Mouse (Mus musculus) right cerebral cortex, postnatal 4 days (tissue): Measurements from ENCODE around the gene Afap1.

ENCODE experiments used
- DNase-seq: peaks from one replicate; pipeline ENCODE4 v3.0.0-alpha.2; 2022

The Afap1 gene

GRCm38 (mm10) chr5:35980542-35980941 lies 87.4 kb downstream of the Afap1 start:
- no peak for DNase-seq

GRCm38 (mm10) chr5:35981341-35981740 lies 88.2 kb downstream of the Afap1 start:
- DNase-seq = no peak

DNA sequence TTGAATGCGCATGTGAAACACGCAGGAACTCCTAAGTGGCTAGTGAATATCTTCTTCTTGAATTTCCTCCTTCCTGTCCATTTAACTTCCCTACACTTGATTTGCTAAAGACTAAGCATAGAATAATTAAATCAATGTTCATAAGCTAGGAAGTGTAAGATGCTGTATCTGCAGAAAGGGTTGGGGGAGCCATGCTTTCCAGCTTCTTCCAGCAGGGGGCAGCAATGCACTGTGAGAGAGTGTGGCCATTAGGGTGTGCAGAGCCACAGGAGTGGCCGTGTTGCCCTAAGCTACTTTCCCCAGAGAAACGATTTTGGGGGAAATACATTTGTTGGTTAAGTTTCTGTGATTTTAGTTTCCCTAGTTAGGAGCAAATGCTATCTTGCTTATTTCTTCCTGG lies 88.9 kb downstream of the Afap1 start:
- peak; percentile 94 for DNase-seq

- DNase-seq = no peak
Measured at GRCm38 (mm10) chr5:35985611-35986010, 92.5 kb downstream of the Afap1 start.

DNA sequence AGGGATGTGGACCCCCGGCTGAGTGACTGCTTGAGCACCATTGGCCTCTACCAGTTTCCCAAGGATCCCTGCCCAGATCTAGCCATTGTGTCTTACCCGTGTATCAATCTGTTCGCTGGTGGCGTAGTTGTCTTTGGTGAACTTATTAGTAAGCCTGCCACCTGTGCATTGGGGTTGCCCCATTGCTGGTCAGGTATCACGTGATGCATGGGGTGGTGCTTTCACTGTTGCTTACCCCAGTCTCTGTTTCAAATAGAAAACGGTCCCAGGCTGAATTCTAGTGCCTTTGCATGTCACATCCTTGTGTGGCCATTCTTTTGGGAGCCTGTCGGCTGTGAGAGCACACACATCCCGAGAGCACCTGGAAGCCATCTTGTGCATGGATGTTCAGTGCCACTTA lies 95.0 kb downstream of the Afap1 start:
- no peak for DNase-seq

DNA sequence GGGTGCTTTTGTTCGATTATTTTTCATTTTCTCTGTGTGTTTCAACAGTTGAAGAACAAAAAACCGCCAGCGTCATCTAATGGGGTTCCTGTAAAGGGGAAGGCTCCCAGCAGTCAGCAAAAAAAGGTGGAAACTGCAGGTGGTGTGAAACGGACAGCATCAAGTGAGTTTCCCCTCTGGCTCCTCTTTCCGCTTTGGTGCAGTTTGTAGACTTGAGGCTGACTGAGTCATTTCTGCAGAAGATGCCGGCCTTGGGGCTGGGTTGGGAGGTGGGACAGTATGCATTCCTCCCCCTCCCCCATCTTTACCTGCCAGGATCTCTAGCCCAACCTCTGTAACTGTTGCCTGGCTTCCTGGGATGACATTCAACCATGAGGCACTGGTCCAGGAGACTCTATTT lies 96.4 kb downstream of the Afap1 start:
- DNase-seq = no peak

DNA sequence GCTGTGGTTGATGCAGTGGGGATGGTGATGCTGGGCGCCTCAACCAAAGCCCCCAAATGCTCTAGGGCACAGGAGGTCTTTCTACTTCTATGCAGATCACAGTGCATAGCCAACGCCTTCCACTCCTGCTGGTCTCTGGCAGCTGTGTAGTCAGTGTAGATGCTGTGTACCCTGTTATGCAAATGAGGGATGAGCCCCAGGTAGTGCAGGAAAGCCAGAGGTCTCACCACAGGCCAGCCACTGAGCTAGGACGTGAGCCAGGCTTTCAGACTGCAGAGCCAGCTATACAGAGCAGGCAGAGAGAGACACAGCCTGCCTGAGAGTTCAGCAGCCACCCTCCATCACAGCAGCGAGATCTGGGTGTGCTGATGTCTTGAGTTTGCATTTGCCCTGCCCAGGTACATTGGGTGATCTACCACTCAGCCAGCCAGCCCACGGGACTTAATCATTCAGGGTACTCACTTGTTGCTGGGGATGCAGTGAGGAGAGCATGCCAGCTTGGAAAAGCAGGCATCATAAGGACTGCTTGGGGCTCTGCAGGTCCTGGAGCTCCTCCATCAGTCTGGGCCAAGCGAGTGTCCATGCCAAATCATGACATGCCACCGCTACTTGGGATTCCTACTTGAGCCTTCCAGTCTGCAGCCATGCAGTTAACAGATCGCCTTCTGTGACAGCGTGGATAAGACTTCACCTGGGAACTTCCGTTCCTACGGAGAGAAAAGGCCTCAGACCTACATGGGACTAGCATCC lies 97.0 kb downstream of the Afap1 start:
- DNase-seq = no peak

DNA sequence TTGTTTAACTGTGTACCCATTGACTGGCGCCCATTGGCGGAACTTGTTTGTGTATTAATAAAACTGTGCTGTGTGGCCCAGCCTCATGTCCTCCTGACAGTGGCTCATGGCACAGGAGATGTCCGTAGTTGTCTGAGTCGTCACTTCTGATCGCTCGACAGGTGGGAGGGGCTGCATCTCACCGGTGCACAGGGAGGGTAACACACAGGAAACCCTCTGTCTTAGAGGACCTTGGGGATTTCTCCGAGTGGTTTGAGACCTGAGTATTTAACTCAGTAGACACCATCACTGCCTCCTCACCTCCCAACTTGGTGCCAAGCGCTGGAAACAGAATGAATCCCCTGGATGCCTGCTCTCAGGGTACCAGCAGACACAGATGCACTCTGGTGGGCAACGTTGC lies 110.7 kb downstream of the Afap1 start:
- no peak for DNase-seq

GRCm38 (mm10) chr5:36006106-36006505 lies 113.0 kb downstream of the Afap1 start:
- no peak for DNase-seq

DNA sequence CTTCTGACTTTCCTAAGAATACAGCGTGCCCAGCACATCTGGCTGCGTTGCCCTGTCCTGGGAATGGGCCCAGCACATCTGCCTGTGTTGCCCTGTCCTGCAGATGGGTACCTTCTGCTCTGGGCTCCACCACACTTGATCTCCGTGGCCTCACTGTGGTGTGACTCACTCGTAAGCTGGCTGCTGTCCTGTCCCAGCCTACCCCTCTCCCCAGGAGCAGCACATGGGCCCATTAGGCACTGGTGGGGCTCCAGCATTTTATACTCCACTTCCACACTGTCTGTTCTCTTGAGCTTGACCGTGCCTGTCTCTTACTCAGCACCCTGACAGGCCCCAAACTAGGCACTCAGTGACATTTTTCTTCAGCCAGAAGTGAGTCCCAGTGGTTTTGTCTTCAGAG lies 113.5 kb downstream of the Afap1 start:
- DNase-seq = no peak

- DNase-seq = no peak
Measured at GRCm38 (mm10) chr5:36007649-36008048, 114.5 kb downstream of the Afap1 start.

DNA sequence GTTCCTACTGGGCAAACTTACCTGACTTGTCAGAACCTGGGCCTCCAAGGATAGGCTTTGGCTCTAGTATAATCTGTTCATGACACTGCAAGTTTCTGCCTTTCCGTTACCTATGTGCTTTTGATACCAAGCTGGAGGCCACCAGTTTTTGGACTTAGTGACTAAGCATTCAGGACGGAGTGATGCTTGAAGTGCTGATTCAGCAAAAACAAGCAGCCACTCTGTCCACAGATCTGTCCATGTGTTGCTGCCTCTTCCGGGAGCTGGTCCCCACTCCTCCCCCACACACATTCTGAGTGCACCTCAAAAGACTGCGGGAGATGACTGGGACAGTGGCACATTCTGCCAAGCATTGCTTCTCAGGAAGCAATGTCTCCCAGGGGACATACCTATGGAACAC lies 116.3 kb downstream of the Afap1 start:
- DNase-seq = no peak

- no peak for DNase-seq
Measured at GRCm38 (mm10) chr5:36018366-36018765, 125.2 kb downstream of the Afap1 start.

- DNase-seq = no peak
Measured at GRCm38 (mm10) chr5:36021091-36021490, 128.0 kb downstream of the Afap1 start.

GRCm38 (mm10) chr5:36022361-36022760 lies 129.2 kb downstream of the Afap1 start:
- no peak for DNase-seq

DNA sequence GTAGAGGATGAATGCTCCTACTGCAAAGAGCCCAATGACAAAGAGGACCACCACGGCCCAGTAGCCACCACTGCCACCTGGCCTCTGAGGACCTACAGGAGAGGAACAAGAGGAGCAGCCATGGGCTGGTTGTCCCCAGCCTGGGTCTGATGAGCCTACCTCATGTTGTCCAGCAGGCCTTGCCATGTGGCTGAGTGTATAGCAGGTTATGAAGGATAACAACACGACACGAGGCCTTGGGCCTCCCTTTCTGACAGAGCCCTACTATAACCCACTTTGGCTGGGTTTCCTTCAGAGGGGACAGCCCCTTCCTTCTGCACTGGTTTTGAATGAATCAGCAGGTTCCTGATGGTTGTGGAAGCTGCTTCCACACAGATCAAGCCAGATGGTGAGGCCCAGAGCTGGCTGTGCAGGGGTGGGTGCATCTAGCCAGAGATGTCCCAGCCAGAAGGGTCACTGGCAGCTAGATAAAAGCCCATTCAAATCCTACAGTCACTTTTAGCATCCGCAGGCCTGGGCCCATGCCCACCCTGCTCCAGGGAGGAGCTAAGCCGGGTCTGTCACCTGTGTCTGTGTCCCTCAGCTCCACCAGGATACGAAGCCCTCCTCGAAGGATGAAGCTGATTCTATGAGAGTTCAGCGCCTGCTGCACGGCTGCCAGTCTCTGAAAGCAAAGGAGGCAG lies 131.0 kb downstream of the Afap1 start:
- no peak for DNase-seq

DNA sequence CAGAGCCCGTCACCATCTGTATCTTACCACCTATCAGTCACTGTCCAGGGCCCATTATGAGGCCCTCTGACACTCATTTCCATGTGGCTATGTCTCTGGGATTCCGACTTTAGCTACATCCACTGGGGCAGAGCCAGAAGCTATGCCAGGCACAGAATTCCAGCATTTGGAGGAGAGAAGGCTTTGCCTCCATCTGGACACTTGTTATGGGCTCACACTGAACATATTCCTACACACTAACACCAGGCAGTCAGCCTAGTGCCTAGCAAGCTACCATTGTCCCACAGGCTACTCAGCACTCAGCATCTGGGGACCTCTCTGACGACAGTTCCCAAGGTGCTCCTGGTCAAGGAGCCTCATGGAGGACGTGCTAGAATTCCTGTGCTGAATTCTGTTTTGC lies 132.0 kb downstream of the Afap1 start:
- DNase-seq = no peak

GRCm38 (mm10) chr5:36033531-36034426 lies 140.7 kb downstream of the Afap1 start:
- DNase-seq = peak; percentile 34

GRCm38 (mm10) chr5:36039596-36039995 lies 146.5 kb downstream of the Afap1 start:
- DNase-seq = no peak

- DNase-seq = peak; percentile 68
Measured at GRCm38 (mm10) chr5:36040398-36041235, 147.5 kb downstream of the Afap1 start.

DNA sequence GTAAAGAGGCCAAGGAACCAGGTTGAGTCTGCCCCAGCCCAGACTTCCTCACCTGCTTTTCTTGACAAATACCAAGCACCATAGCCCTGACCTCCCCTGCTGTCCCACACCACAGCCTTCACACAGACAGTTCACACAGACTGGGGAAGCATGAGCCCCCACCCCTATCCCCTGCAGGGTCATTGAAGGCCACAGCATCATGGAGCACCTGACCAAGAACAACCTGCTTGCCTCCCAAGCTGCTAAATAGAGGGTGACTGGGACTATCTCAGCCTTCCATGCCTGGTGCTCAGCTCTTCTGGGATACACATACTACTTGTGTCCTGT lies 148.1 kb downstream of the Afap1 start:
- DNase-seq = no peak

GRCm38 (mm10) chr5:36041756-36042155 lies 148.6 kb downstream of the Afap1 start:
- no peak for DNase-seq

- no peak for DNase-seq
Measured at GRCm38 (mm10) chr5:36043154-36043553, 150.0 kb downstream of the Afap1 start.
